Mouse (Mus musculus): ENCODE results near the gene Tbca. TPM values are rescaled to one million over a fixed set of nuclear protein-coding genes. Genes with fewer than 3 reads are reported as not detected.

The Tbca gene
- total RNA-seq, 4 experiments from 2014 or later = 179 to 222 (median 189) TPM

GRCm38 (mm10) chr13:94849351-94849750, 60.6 kb downstream of the Tbca start:
- no peak for DNase-seq

- DNase-seq = no peak
Measured at GRCm38 (mm10) chr13:94858016-94858575, 69.4 kb downstream of the Tbca start.

- DNase-seq = no peak
Measured at GRCm38 (mm10) chr13:94859256-94859655, 70.5 kb downstream of the Tbca start.

- DNase-seq = no peak
Measured at GRCm38 (mm10) chr13:94862491-94863230, 74.0 kb downstream of the Tbca start.

- no peak for DNase-seq
Measured at GRCm38 (mm10) chr13:94866906-94867305, 78.2 kb downstream of the Tbca start.

GRCm38 (mm10) chr13:94867772-94868171, 79.1 kb downstream of the Tbca start:
- no peak for DNase-seq

GRCm38 (mm10) chr13:94868478-94868950, 79.8 kb downstream of the Tbca start:
- DNase-seq = no peak

- no peak for DNase-seq
Measured at GRCm38 (mm10) chr13:94869541-94869940, 80.8 kb downstream of the Tbca start.

- no peak for DNase-seq
Measured at GRCm38 (mm10) chr13:94870071-94870460, 81.4 kb downstream of the Tbca start.

GRCm38 (mm10) chr13:94870461-94871186, 81.9 kb downstream of the Tbca start:
- no peak for DNase-seq

- DNase-seq = no peak
Measured at GRCm38 (mm10) chr13:94871806-94872320, 83.2 kb downstream of the Tbca start.

GRCm38 (mm10) chr13:94872439-94872838, 83.7 kb downstream of the Tbca start:
- DNase-seq = no peak

- DNase-seq = no peak
Measured at GRCm38 (mm10) chr13:94873111-94874038, 84.7 kb downstream of the Tbca start.

- DNase-seq = no peak
Measured at GRCm38 (mm10) chr13:94874039-94874425, 85.3 kb downstream of the Tbca start.

- DNase-seq = no peak
Measured at GRCm38 (mm10) chr13:94874656-94875395, 86.1 kb downstream of the Tbca start.

GRCm38 (mm10) chr13:94875396-94875880, 86.7 kb downstream of the Tbca start, which contains the start of gene Otp:
Otp (plus strand) TSS chr13:94875602.
- DNase-seq = no peak

- DNase-seq = no peak
Measured at GRCm38 (mm10) chr13:94876286-94877210, 87.8 kb downstream of the Tbca start.

GRCm38 (mm10) chr13:94877211-94877590, 88.5 kb downstream of the Tbca start:
- no peak for DNase-seq

GRCm38 (mm10) chr13:94877991-94878745, 89.5 kb downstream of the Tbca start:
- no peak for DNase-seq

Data from adrenal gland, adult 8-10 months (tissue).